Mouse (Mus musculus): Measurements from ENCODE around the gene Bmpr2. TPM values are rescaled to one million over a fixed set of nuclear protein-coding genes. Genes with fewer than 3 reads are reported as not detected.

The Bmpr2 gene
- polyA plus RNA-seq, 1 experiment from 2014 or later, result 5.2 TPM

GRCm38 (mm10) chr1:59895456-59895855 is 132.3 kb downstream of the Bmpr2 start:
- H3K4me2 ChIP-seq, result no peak overlapping the region
- no peaks in the 10 kb centered on the region for H3K36me3 ChIP-seq (ENCODE audit: control insufficient read depth, insufficient read depth, low read length)
- no peak overlapping the region for H3K27ac ChIP-seq (ENCODE audit: low read depth, low read length)
- no peak overlapping the region for H3K9ac ChIP-seq (ENCODE audit: low read depth, low read length)
- ATAC-seq (replicated peaks; ENCODE audit: low FRiP score) (no peak), DNase-seq (ENCODE audit: low spot score) (no peak)
- H3K4me3 ChIP-seq (ENCODE audit: low read depth, low read length), result no peak overlapping the region
- H3K4me1 ChIP-seq (replicated peaks; ENCODE audit: control insufficient read depth, insufficient read depth, low read length), result peaks cover 29% of the 10 kb centered on the region
- H3K27me3 ChIP-seq (replicated peaks; ENCODE audit: control insufficient read depth, insufficient read depth, low read length), result no peaks in the 10 kb centered on the region
- H3K9me3 ChIP-seq (ENCODE audit: control insufficient read depth, low read length), result no peaks in the 10 kb centered on the region
- WGBS, result 68% methylated on average over 4 of the region's 4 CpGs

GRCm38 (mm10) chr1:59897147-59897798 is 134.1 kb downstream of the Bmpr2 start:
- H3K4me3 ChIP-seq (ENCODE audit: low read depth, low read length), result no peak overlapping the region
- H3K27me3 ChIP-seq (replicated peaks; ENCODE audit: control insufficient read depth, insufficient read depth, low read length), result no peaks in the 10 kb centered on the region
- no peak overlapping the region for H3K27ac ChIP-seq (ENCODE audit: low read depth, low read length)
- H3K9me3 ChIP-seq (ENCODE audit: control insufficient read depth, low read length), result no peaks in the 10 kb centered on the region
- WGBS, result 68% methylated on average over 5 of the region's 5 CpGs
- ATAC-seq (replicated peaks; ENCODE audit: low FRiP score) (no peak), DNase-seq (ENCODE audit: low spot score) (peak; percentile 10)
- H3K4me1 ChIP-seq (replicated peaks; ENCODE audit: control insufficient read depth, insufficient read depth, low read length), result peaks cover 43% of the 10 kb centered on the region
- no peak overlapping the region for H3K4me2 ChIP-seq
- H3K9ac ChIP-seq (ENCODE audit: low read depth, low read length), result no peak overlapping the region
- no peaks in the 10 kb centered on the region for H3K36me3 ChIP-seq (ENCODE audit: control insufficient read depth, insufficient read depth, low read length)

GRCm38 (mm10) chr1:59899679-59900078 is 136.5 kb downstream of the Bmpr2 start:
- H3K36me3 ChIP-seq (ENCODE audit: control insufficient read depth, insufficient read depth, low read length), result no peaks in the 10 kb centered on the region
- WGBS, result 54% methylated on average over 2 of the region's 2 CpGs
- no peak for DNase-seq (ENCODE audit: low spot score)
- H3K27ac ChIP-seq (ENCODE audit: low read depth, low read length), result no peak overlapping the region
- ATAC-seq (replicated peaks; ENCODE audit: low FRiP score), result no peak
- H3K4me2 ChIP-seq, result no peak overlapping the region
- H3K27me3 ChIP-seq (replicated peaks; ENCODE audit: control insufficient read depth, insufficient read depth, low read length), result no peaks in the 10 kb centered on the region
- peaks cover 33% of the 10 kb centered on the region for H3K4me1 ChIP-seq (replicated peaks; ENCODE audit: control insufficient read depth, insufficient read depth, low read length)
- no peak overlapping the region for H3K4me3 ChIP-seq (ENCODE audit: low read depth, low read length)
- no peaks in the 10 kb centered on the region for H3K9me3 ChIP-seq (ENCODE audit: control insufficient read depth, low read length)
- H3K9ac ChIP-seq (ENCODE audit: low read depth, low read length), result no peak overlapping the region

- Histone ChIP-seq H3K27me3 (replicated peaks; ENCODE audit: control insufficient read depth, insufficient read depth, low read length) (no peaks in the 10 kb centered on the region), H3K4me3 (ENCODE audit: low read depth, low read length) (no peak overlapping the region), H3K27ac (ENCODE audit: low read depth, low read length) (no peak overlapping the region), H3K4me2 (no peak overlapping the region), H3K4me1 (replicated peaks; ENCODE audit: control insufficient read depth, insufficient read depth, low read length) (peaks cover 30% of the 10 kb centered on the region), H3K9ac (ENCODE audit: low read depth, low read length) (no peak overlapping the region), H3K36me3 (ENCODE audit: control insufficient read depth, insufficient read depth, low read length) (no peaks in the 10 kb centered on the region), H3K9me3 (ENCODE audit: control insufficient read depth, low read length) (no peaks in the 10 kb centered on the region)
- DNase-seq (ENCODE audit: low spot score) (no peak), ATAC-seq (replicated peaks; ENCODE audit: low FRiP score) (peak; percentile 73)
- WGBS, result 59% methylated on average over 5 of the region's 5 CpGs
These were observed 138.1 kb downstream of the Bmpr2 start for GRCm38 (mm10) chr1:59901082-59901876.

GRCm38 (mm10) chr1:59902634-59903033 is 139.4 kb downstream of the Bmpr2 start:
- no peak for DNase-seq (ENCODE audit: low spot score)
- Histone ChIP-seq H3K27me3 (replicated peaks; ENCODE audit: control insufficient read depth, insufficient read depth, low read length) (no peaks in the 10 kb centered on the region), H3K27ac (ENCODE audit: low read depth, low read length) (no peak overlapping the region), H3K4me1 (replicated peaks; ENCODE audit: control insufficient read depth, insufficient read depth, low read length) (peaks cover 30% of the 10 kb centered on the region), H3K36me3 (ENCODE audit: control insufficient read depth, insufficient read depth, low read length) (no peaks in the 10 kb centered on the region), H3K4me3 (ENCODE audit: low read depth, low read length) (no peak overlapping the region), H3K9me3 (ENCODE audit: control insufficient read depth, low read length) (no peaks in the 10 kb centered on the region), H3K4me2 (no peak overlapping the region), H3K9ac (ENCODE audit: low read depth, low read length) (no peak overlapping the region)
- ATAC-seq (replicated peaks; ENCODE audit: low FRiP score), result no peak
- 41% methylated on average over 3 of the region's 3 CpGs for WGBS

- 70% methylated on average over 6 of the region's 6 CpGs for WGBS
- Histone ChIP-seq H3K4me1 (replicated peaks; ENCODE audit: control insufficient read depth, insufficient read depth, low read length) (peaks cover 24% of the 10 kb centered on the region), H3K4me3 (ENCODE audit: low read depth, low read length) (no peak overlapping the region), H3K9me3 (ENCODE audit: control insufficient read depth, low read length) (no peaks in the 10 kb centered on the region), H3K36me3 (ENCODE audit: control insufficient read depth, insufficient read depth, low read length) (no peaks in the 10 kb centered on the region), H3K27me3 (replicated peaks; ENCODE audit: control insufficient read depth, insufficient read depth, low read length) (no peaks in the 10 kb centered on the region), H3K4me2 (no peak overlapping the region), H3K9ac (ENCODE audit: low read depth, low read length) (no peak overlapping the region), H3K27ac (ENCODE audit: low read depth, low read length) (no peak overlapping the region)
- DNase-seq (ENCODE audit: low spot score), result no peak
- ATAC-seq (replicated peaks; ENCODE audit: low FRiP score), result no peak
These were observed 141.6 kb downstream of the Bmpr2 start for GRCm38 (mm10) chr1:59904630-59905295.

- H3K27ac ChIP-seq (ENCODE audit: low read depth, low read length), result no peak overlapping the region
- peaks cover 18% of the 10 kb centered on the region for H3K4me1 ChIP-seq (replicated peaks; ENCODE audit: control insufficient read depth, insufficient read depth, low read length)
- no peak overlapping the region for H3K4me3 ChIP-seq (ENCODE audit: low read depth, low read length)
- 66% methylated on average over 2 of the region's 2 CpGs for WGBS
- H3K9ac ChIP-seq (ENCODE audit: low read depth, low read length), result no peak overlapping the region
- no peaks in the 10 kb centered on the region for H3K9me3 ChIP-seq (ENCODE audit: control insufficient read depth, low read length)
- no peaks in the 10 kb centered on the region for H3K27me3 ChIP-seq (replicated peaks; ENCODE audit: control insufficient read depth, insufficient read depth, low read length)
- H3K4me2 ChIP-seq, result no peak overlapping the region
- ATAC-seq (replicated peaks; ENCODE audit: low FRiP score) (no peak), DNase-seq (ENCODE audit: low spot score) (no peak)
- H3K36me3 ChIP-seq (ENCODE audit: control insufficient read depth, insufficient read depth, low read length), result no peaks in the 10 kb centered on the region
These were observed 142.7 kb downstream of the Bmpr2 start for GRCm38 (mm10) chr1:59905916-59906315.

- DNase-seq (ENCODE audit: low spot score) (no peak), ATAC-seq (replicated peaks; ENCODE audit: low FRiP score) (no peak)
- H3K27me3 ChIP-seq (replicated peaks; ENCODE audit: control insufficient read depth, insufficient read depth, low read length), result no peaks in the 10 kb centered on the region
- no peaks in the 10 kb centered on the region for H3K36me3 ChIP-seq (ENCODE audit: control insufficient read depth, insufficient read depth, low read length)
- no peak overlapping the region for H3K4me3 ChIP-seq (ENCODE audit: low read depth, low read length)
- H3K27ac ChIP-seq (ENCODE audit: low read depth, low read length), result no peak overlapping the region
- no peak overlapping the region for H3K4me2 ChIP-seq
- no peaks in the 10 kb centered on the region for H3K9me3 ChIP-seq (ENCODE audit: control insufficient read depth, low read length)
- no peak overlapping the region for H3K9ac ChIP-seq (ENCODE audit: low read depth, low read length)
- WGBS, result 82% methylated on average over 13 of the region's 13 CpGs
- peaks cover 11% of the 10 kb centered on the region for H3K4me1 ChIP-seq (replicated peaks; ENCODE audit: control insufficient read depth, insufficient read depth, low read length)
These were observed 143.8 kb downstream of the Bmpr2 start for GRCm38 (mm10) chr1:59906819-59907521.
